Mouse (Mus musculus) erythroblast, embryonic 14.5 days (primary cell): ENCODE measurements around the gene Lrig1. TPM values are rescaled to one million over a fixed set of nuclear protein-coding genes. Genes with fewer than 3 reads are reported as not detected.

Source experiments
- H3K27me3 ChIP-seq: 2 replicates; pipeline ENCODE4 v1.6.1; 2012; ENCODE audit warnings: inconsistent platforms; ENCODE audit not compliant: control insufficient read depth
- H3K36me3 ChIP-seq: 2 replicates; pipeline ENCODE4 v1.6.1; 2012; ENCODE audit warnings: mild to moderate bottlenecking, inconsistent platforms; ENCODE audit not compliant: control insufficient read depth
- H3K4me1 ChIP-seq: 2 replicates; pipeline ENCODE4 v1.6.1; 2012; ENCODE audit warnings: inconsistent platforms; ENCODE audit not compliant: control insufficient read depth
- H3K4me3 ChIP-seq: replicated peaks from 2 replicates; pipeline ENCODE3; 2012; ENCODE audit warnings: moderate library complexity, mild to moderate bottlenecking, inconsistent platforms
- H3K9me3 ChIP-seq: 2 replicates; pipeline ENCODE4 v1.6.1; 2012; ENCODE audit warnings: low read length, inconsistent platforms, mixed read lengths; ENCODE audit not compliant: control insufficient read depth
- GATA1 ChIP-seq: IDR thresholded peaks from 2 replicates; pipeline ENCODE4 v1.6.1; 2012; ENCODE audit warnings: low read length, inconsistent platforms, mixed read lengths
- TAL1 ChIP-seq: IDR thresholded peaks from 3 replicates; pipeline ENCODE4 v1.6.1; 2012; ENCODE audit warnings: low read length, inconsistent platforms, mixed read lengths
- polyA plus RNA-seq: library from polyadenylated mRNA; stranded (reverse); fragments of >175 nt; gene quantifications from 2 replicates; pipeline ENCODE4 v1.2.3, GENCODE M21; 2012

Lrig1 gene
- polyA plus RNA-seq: 0.06 and 0.10 TPM in 2 replicates

DNA sequence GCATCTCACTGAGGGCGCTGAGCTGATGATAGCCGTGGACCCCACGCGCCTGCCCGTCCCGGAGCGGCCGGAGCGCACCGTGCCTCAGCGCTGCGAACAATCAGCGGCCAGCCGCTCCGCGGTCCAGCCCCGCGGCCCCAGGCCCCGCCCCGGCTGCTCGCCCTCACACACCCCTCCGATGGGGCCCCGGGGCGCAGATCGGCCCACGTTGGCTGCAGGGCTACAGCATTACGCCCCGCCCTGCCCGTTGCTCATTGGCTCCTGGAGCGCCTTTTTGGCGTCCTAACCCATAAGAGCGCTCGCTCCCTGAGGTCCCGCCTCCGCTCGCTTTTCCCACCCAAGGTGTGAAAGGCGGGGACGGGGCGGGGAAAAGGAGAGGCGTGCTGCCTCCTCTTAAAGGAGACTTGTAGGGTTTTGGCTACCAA lies at the start of gene Lrig1:
Gene Lrig1 (minus strand): TSS at position 92 of the 425 bp plus-strand sequence.
- H3K4me3 ChIP-seq: peak within 1 kb of the TSS; percentile 75
- peaks cover 63% of the 10 kb centered on the region for H3K27me3 ChIP-seq
- H3K9me3 ChIP-seq: no peaks in the 10 kb centered on the region; the same call in 1 of the 2 replicates
- no peaks in the 10 kb centered on the region for H3K36me3 ChIP-seq
- TF ChIP-seq GATA1: no peak
- TF ChIP-seq TAL1: no peak
- peaks cover 35% of the 10 kb centered on the region for H3K4me1 ChIP-seq

DNA sequence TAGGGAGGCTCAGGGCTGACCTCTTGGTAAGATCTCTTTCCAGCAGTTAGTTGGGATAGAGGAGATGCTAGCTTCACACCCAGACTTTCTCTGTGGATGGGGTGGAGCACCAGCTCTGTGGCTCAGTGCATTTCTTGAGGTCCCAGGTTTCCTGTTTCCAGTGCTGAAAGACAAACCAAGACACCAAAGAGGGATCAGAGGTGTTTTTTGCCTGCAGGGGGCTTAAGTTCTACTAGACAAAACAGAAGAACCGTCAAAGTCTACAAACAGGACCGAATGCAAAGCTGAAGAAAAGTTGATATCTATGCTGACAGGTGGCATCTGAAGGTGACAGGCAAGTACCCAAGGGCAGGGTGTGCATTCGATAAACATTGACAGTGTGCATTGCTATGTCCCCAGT lies 49.7 kb upstream of the Lrig1 start:
- no peaks in the 10 kb centered on the region for H3K27me3 ChIP-seq

DNA sequence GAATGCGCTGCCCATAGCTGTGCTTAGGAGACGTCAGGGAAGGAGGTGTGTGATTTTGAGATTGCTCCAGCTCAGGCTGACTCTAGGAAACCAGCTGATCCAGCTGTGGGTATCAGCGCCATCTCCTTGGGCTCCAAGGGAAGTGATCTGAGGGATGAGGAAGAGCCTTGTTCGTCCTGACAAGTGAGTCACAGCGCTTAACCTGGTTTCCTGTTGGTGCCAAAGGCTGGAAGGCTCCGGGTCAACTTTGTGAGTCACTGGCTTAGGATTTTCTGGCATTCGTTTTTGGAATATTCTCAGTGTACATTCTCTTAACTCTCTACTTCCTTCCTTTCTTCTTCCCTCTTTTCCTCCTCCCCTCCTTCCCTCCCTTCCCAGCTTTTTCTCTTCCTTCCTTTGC lies 48.4 kb upstream of the Lrig1 start:
- Histone ChIP-seq H3K27me3 (no peaks in the 10 kb centered on the region), H3K36me3 (no peaks in the 10 kb centered on the region), H3K9me3 (no peaks in the 10 kb centered on the region), H3K4me1 (no peaks in the 10 kb centered on the region), H3K4me3 (no peak overlapping the region)
- TF ChIP-seq GATA1 (no peak), TAL1 (no peak)

More for the DNA sequence above, 49.7 kb upstream of the Lrig1 start:
- no peak for TF ChIP-seq GATA1
- no peak for TF ChIP-seq TAL1
- Histone ChIP-seq H3K9me3 (no peaks in the 10 kb centered on the region), H3K4me3 (no peak overlapping the region), H3K36me3 (no peaks in the 10 kb centered on the region), H3K4me1 (no peaks in the 10 kb centered on the region)

DNA sequence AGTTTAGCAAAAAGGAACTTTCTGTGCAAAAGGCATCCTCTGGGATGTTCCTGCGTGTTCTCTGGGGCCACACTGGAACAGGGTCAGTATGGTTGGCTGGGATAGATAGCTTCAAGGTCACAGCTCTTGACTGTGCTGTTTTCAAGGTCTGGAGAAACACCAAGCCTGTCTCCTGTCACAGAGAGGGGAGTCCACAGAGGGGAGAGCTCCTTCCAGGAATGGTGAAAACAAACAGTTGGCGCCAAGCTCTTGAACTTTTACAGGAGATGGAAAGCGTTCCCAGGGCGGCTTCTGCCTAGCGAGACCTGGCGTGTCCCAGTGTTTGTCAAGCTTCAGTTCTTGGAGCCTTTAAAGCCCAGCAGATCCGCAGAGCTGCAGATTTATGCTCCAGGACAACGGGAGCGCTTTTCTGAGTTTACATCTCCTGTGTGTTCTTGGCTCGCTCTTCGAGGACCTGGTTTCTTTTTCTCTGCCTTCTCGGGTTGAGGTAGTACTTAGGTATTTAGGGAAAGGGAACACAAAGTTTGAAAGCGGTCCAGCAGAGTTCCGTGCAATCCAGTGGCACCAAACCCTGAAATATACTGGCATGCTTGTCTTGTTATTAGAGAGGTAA lies 40.3 kb upstream of the Lrig1 start:
- Histone ChIP-seq H3K9me3 (no peaks in the 10 kb centered on the region), H3K4me3 (no peak overlapping the region), H3K27me3 (no peaks in the 10 kb centered on the region), H3K36me3 (no peaks in the 10 kb centered on the region), H3K4me1 (no peaks in the 10 kb centered on the region)
- TF ChIP-seq TAL1: no peak
- no peak for TF ChIP-seq GATA1

DNA sequence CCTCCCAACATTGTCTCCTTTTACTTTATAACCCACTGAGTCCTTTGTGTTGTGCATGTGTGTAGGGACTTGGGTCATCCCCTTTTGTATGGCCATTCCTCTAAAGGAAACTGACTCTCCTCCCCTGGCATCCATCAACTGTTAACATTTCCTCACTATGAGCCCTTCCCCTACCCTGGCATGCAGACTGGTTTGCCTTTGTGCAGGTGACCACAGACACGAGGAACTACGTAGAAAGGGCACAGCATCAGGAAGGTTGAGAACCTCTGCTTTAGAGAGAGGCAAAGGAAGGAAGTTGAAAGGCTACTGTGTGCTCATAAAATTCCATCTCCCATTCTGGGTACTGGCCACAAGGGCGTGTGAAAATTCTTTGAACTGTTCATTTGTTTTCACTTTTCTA lies 38.7 kb upstream of the Lrig1 start:
- H3K27me3 ChIP-seq: no peaks in the 10 kb centered on the region
- H3K9me3 ChIP-seq: no peaks in the 10 kb centered on the region
- H3K4me3 ChIP-seq: no peak overlapping the region
- no peaks in the 10 kb centered on the region for H3K36me3 ChIP-seq
- H3K4me1 ChIP-seq: no peaks in the 10 kb centered on the region
- TF ChIP-seq GATA1 (no peak), TAL1 (no peak)

DNA sequence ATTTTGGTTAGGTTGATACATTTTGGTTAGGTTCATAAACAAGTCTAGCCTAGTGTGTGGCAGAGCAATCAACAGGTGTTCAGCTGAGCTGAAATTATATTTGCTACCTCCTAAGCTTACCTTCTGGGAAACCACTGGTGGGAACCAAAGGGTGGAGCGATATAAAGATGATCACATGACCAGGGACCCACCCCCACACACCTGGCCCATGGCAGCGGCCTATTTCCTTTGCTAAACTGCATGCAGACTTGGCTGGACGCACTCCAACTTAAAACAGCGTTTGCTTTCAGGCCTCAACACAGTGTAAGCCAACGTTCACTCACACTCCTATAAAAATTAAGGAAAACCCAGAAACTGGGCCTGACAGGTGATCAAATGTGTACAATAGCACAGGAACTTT lies 33.9 kb upstream of the Lrig1 start:
- TF ChIP-seq GATA1 (no peak), TAL1 (no peak)
- Histone ChIP-seq H3K4me3 (no peak overlapping the region), H3K4me1 (no peaks in the 10 kb centered on the region; the same call in 1 of the 2 replicates), H3K36me3 (no peaks in the 10 kb centered on the region), H3K9me3 (no peaks in the 10 kb centered on the region), H3K27me3 (no peaks in the 10 kb centered on the region)

DNA sequence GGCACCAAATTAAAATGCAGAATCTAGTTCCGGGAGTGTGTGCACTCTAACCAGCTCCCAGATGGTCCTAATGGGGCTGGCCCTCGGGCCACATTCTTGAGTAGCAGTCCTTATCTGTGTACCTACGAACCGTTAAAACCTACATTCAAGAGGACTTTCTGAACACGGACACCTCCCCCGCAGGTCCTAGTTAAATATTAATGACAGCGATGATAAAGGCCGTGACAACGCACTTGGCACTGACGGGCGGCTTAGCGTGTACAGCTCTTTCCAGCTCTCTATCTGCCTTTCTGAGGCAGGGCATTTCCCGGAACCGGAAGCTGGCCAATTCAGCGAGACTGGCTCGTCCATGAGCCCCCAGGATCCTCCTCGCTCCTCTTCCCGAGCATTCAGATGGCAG lies 29.9 kb upstream of the Lrig1 start:
- no peaks in the 10 kb centered on the region; the same call in 1 of the 2 replicates for H3K4me1 ChIP-seq
- H3K9me3 ChIP-seq: no peaks in the 10 kb centered on the region
- no peaks in the 10 kb centered on the region for H3K36me3 ChIP-seq
- no peaks in the 10 kb centered on the region for H3K27me3 ChIP-seq
- TF ChIP-seq TAL1: no peak
- TF ChIP-seq GATA1: no peak
- no peak overlapping the region for H3K4me3 ChIP-seq

DNA sequence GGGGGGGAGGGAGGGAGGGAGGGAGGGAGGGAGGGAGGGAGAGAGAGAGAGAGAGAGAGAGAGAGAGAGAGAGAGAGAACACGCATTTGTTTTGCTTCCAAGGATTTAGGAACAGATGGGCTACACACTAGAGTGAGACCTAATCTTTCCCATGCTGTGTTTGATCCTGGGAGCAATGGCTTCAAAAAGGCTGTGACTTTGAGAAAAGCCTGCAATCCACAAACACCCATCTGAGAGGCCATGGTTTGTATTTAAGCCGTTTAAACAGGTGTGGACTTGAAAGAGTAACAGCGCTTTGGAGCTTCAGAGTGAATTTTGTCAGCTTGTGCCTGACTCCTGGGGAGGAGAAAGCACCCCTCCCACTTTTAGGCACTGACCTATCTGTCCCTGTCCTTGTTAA lies 29.2 kb upstream of the Lrig1 start:
- no peaks in the 10 kb centered on the region for H3K9me3 ChIP-seq
- no peak overlapping the region for H3K4me3 ChIP-seq
- H3K4me1 ChIP-seq: no peaks in the 10 kb centered on the region; the same call in 1 of the 2 replicates
- H3K27me3 ChIP-seq: no peaks in the 10 kb centered on the region
- TF ChIP-seq TAL1 (no peak), GATA1 (no peak)
- H3K36me3 ChIP-seq: no peaks in the 10 kb centered on the region

DNA sequence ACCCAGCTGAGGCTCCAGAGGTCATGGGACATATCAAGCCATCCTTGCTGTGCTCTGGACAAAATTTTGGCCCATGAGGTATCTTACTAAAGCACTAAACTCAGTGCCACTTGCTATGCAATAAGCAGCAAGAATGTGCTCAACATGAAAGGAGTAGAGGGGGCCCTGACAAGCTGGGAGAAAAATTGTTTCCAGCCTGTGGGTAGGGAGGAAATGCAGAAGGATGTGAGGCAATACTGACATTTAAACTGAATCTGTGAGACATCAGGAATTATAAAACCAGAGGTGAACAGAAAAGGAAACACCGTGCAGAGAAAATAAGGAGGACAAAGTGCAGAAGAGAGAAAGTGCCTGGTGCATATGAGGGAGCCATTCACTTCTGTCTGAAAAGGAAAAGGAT lies 24.7 kb upstream of the Lrig1 start:
- TF ChIP-seq TAL1: no peak
- TF ChIP-seq GATA1: no peak
- H3K36me3 ChIP-seq: no peaks in the 10 kb centered on the region

More for the DNA sequence above, 24.7 kb upstream of the Lrig1 start:
- H3K4me3 ChIP-seq: no peak overlapping the region
- H3K9me3 ChIP-seq: no peaks in the 10 kb centered on the region
- no peaks in the 10 kb centered on the region for H3K4me1 ChIP-seq
- no peaks in the 10 kb centered on the region for H3K27me3 ChIP-seq
